Mouse (Mus musculus) C2C12 (cell line): Measurements from ENCODE around the gene Bspry.

Experiments used
- CTCF ChIP-seq: IDR thresholded peaks from one replicate; pipeline ENCODE4 v1.5.1; 2011; ENCODE audit not compliant: control insufficient read depth, insufficient read depth, insufficient read length
- MAX ChIP-seq: IDR thresholded peaks from one replicate; pipeline ENCODE4 v1.6.1; 2011; ENCODE audit warnings: mild to moderate bottlenecking, control low read depth
- USF1 ChIP-seq: IDR thresholded peaks from one replicate; pipeline ENCODE4 v1.6.1; 2011; ENCODE audit warnings: low read depth, mild to moderate bottlenecking, control low read depth, moderate library complexity

DNA sequence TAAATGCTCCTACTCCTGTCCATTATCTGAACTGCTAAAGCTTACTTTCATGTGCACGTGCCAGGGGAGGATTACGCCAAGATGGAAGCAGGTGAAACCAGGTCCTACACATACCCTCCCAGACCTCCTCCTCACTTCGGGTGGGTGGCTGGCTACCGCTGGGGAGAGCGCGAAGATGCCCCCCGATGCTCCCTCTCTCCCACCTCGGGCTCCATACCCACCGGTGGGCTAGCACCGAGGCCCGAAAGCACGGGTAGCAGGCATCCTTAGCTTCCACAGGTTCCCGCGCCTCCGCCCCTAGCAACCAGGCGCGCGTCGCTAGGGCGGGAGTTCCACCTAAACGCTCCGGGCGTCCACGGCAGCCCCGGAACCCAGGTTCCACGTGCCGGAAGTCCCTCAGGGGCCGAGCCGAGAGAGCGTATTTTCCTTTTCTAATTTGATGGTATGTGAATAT, 9.2 kb upstream of the Bspry start, which contains the start of gene Wdr31:
- no peak for TF ChIP-seq CTCF
- TF ChIP-seq MAX = peak; percentile 38
- no peak for TF ChIP-seq USF1
